ENCODE assay signal across 8 mouse cellular contexts in genomic region chr2:72038235-72038634, GRCm38 (mm10). TPM values are rescaled to one million over a fixed set of nuclear protein-coding genes. Genes with fewer than 3 reads are reported as not detected.
DNase-seq lines count a peak whose midpoint lies in the region; ATAC-seq and TF ChIP-seq lines count a peak whose summit lies in the region.

No protein-coding gene starts in this region.

- DNase-seq in CD4-positive helper T cell, adult 2 months (ENCODE audit: low read depth, low spot score): peak; percentile 69
- DNase-seq in adrenal gland, adult 18-20 months (ENCODE audit: low spot score in 2 of 2): peak; percentile 84 to 92
- peak; percentile 82 for DNase-seq in embryo, embryonic 9.5 days (ENCODE audit: extremely low spot score)
- DNase-seq in heart, adult 8-10 months (ENCODE audit: low spot score): peak; percentile 88
- peak; percentile 69 to 88 for DNase-seq in kidney, postnatal 25 days
- peak; percentile 32 to 42 (median 37) for DNase-seq in liver, embryonic 14.5 days (ENCODE audit: low read depth in 3 of 3, low spot score in 3 of 3)
- DNase-seq in thymus, adult 18-20 months: peak; percentile 17 to 45

- no peaks in the 10 kb centered on the region for H3K27me3 ChIP-seq in liver, embryonic 14.5 days (ENCODE audit: control insufficient read depth, insufficient read depth, low read length)
- 0 out of 2 replicates have a peak, but pooled peaks cover 3% of the 10 kb centered on the region for H3K27me3 ChIP-seq in neural tube, embryonic 15.5 days (replicated peaks)

- no peak overlapping the region for H3K4me3 ChIP-seq in liver, embryonic 14.5 days (ENCODE audit: insufficient read depth in 1 of 2, low read depth in 2 of 2, low read length in 2 of 2)
- no peak overlapping the region for H3K4me3 ChIP-seq in neural tube, embryonic 15.5 days (replicated peaks)

- H3K4me1 ChIP-seq in liver, embryonic 14.5 days (replicated peaks; ENCODE audit: control insufficient read depth in 2 of 2, insufficient read depth in 2 of 2, low read length in 1 of 2): no peaks in the 10 kb centered on the region
- H3K4me1 ChIP-seq in neural tube, embryonic 15.5 days: peaks cover 13% of the 10 kb centered on the region

- H3K9me3 ChIP-seq in liver, embryonic 14.5 days (ENCODE audit: control insufficient read depth, low read length): no peaks in the 10 kb centered on the region
- H3K9me3 ChIP-seq in neural tube, embryonic 15.5 days (replicated peaks): no peaks in the 10 kb centered on the region

- no peaks in the 10 kb centered on the region for H3K36me3 ChIP-seq in liver, embryonic 14.5 days (replicated peaks; ENCODE audit: control insufficient read depth, insufficient read depth, low read depth)
- no peaks in the 10 kb centered on the region for H3K36me3 ChIP-seq in neural tube, embryonic 15.5 days

- 20% methylated on average over 1 of the region's 1 CpGs for WGBS in liver, embryonic 14.5 days (ENCODE audit: insufficient replicate concordance)
- WGBS in neural tube, embryonic 15.5 days: 0% methylated on average over 1 of the region's 1 CpGs

- peak; percentile 79 for TF ChIP-seq CTCF in liver, embryonic 14.5 days (IDR thresholded peaks at IDR 0.05; ENCODE audit: low read depth)

- no peak for TF ChIP-seq EP300 in liver, embryonic 14.5 days (IDR thresholded peaks at IDR 0.05; ENCODE audit: low read depth)

- no peak overlapping the region for H3K4me2 ChIP-seq in liver, embryonic 14.5 days (ENCODE audit: low read depth)
- H3K4me2 ChIP-seq in neural tube, embryonic 15.5 days: peak overlapping the region; percentile 40

- no peak overlapping the region for H3K9ac ChIP-seq in liver, embryonic 14.5 days (replicated peaks)
- H3K9ac ChIP-seq in neural tube, embryonic 15.5 days (replicated peaks): no peak overlapping the region

- ATAC-seq in liver, embryonic 14.5 days (ENCODE audit: insufficient read depth): no peak
- ATAC-seq in neural tube, embryonic 15.5 days (ENCODE audit: low FRiP score): peak; percentile 61

- no peak overlapping the region for H3K27ac ChIP-seq in liver, embryonic 14.5 days
- H3K27ac ChIP-seq in neural tube, embryonic 15.5 days (replicated peaks): peak overlapping the region; percentile 60

RNA-seq across cellular contexts. Expression of gene Rapgef4, which starts 57.2 kb away (rescaled TPM):
- total RNA-seq in adrenal gland, adult 18-20 months (2021): 100 to 1,000 TPM in 1 of 2 experiments, 10 to 100 TPM in 1; 43.3 to 279 TPM
- 10 to 100 TPM; 35.0 to 50.5 (median 43.6) TPM for total RNA-seq in heart, adult 8-10 months (2022)
- 3.3 and 4.2 TPM in 2 replicates for polyA plus RNA-seq in liver, embryonic 14.5 days (2012; rRNA removed)
- 2.2 and 3.4 TPM in 2 replicates for polyA plus RNA-seq in liver, embryonic 14.5 days (2014; fragmentation: Nextera tagmentation; extraction: Ambion mirVana)
- polyA plus RNA-seq in neural tube, embryonic 15.5 days (2015; fragmentation: Nextera tagmentation; extraction: Ambion mirVana): 42.7 and 45.3 TPM in 2 replicates

Comparison
In these comparisons a context has a peak if more than half of its experiments do, and no peak if none do; other contexts are left out.
1. DNase-seq: peak in every context shown above with its lines; median percentile 88 in adrenal gland, adult 18-20 months; 88 in heart, adult 8-10 months; 82 in embryo, embryonic 9.5 days; 78 in kidney, postnatal 25 days; 69 in CD4-positive helper T cell, adult 2 months; 37 in liver, embryonic 14.5 days; 31 in thymus, adult 18-20 months.